Mouse (Mus musculus): ENCODE measurements around the gene Dap3.
"Not testable (repeated sequence)": the region's sequence is repeated elsewhere in the genome, so short reads cannot be mapped to it uniquely, and the experiment has no call there.

Dap3 gene

DNA sequence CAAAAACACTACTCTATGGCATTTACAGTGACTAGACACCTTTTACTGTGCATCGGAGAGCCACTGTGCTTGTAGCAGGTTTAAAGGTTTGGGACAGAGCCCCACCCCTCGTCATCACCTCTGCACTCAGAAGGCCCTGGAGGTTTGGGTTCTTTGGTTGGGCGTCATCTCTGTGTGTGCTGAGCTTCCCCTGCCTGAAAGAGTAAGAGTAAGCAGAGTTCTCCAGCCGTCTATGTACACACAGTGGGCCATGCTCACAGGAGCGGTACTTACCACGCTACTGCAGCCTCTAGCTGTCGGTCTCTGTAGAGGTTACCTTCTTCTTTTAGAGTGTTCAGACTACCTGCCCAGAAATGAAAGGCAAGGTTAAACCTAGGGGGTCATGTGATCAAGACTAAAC lies 38.4 kb downstream of the Dap3 start:
- no peak for DNase-seq

DNA sequence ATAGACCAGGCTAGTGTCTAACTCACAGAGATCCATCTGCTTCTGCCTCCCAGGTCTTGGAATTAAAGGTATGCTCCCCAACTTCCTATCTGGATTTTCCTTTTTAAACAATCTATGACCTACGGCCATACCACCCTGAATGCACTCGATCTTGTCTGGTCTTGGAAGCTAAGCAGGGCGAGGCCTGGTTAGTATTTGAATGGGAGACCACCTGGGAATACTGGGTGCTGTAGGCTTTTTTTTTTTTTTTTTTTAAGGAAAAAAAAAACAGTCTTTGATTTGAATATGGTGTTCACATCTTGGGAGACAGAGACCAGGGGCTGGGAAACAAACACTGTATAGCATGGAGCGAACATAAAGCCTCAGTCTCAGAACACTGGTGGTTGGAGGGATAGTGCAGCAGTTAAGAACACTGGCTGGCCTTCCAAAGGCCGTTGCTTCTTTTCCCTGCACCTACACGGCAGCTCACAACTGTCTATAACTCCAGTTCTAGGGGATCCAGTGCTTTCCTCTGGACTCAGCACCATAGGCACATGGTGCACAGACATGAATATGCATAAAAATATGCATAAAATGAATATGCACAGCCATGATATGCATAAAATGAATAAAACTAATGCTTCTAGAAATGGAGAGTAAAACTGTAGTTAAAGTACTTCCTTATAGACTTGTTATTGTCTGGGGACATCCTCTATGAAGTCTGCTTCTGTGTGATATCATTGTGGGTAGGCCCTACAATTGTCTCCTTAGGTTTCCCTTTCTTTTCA lies 44.4 kb downstream of the Dap3 start:
- no peak for DNase-seq

DNA sequence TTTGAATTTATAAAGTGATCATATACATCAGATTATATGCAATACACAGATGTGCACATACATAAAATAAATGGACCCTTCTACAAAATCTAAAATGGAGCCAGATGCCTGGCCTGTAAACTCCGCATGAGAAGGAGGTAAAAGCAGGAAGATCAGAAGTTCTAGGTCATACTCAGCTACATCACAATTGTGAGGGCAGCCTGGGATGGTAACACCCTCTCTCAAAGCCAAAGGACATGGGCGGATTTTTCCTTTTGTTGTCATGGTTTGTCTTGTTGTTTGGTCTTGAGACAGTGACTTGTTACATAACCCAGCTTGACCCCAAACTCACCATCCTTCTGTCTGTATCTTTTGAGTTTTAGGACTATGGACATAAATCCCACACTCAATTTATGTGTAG lies 45.2 kb downstream of the Dap3 start:
- no peak for DNase-seq

DNA sequence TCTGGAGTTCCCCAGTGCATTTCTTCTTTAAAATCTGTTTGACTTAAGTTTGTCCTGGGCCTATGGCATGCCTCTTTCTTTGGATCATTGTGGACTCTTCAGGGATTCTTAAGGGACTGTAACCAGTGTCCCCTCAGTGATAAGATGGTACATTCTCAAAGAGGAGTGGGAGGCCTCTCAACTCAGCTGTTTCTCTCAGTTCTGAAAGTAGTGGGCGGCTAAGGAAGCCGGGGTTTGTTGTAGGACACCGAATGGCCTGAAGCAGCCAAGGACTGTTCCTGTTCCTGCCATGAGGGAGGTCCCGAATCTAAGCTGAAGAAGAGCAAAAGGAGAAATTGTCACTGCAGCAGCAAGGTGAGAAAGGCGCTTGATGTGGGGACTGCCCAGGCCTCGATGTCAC lies 45.8 kb downstream of the Dap3 start:
- DNase-seq, result no peak

DNA sequence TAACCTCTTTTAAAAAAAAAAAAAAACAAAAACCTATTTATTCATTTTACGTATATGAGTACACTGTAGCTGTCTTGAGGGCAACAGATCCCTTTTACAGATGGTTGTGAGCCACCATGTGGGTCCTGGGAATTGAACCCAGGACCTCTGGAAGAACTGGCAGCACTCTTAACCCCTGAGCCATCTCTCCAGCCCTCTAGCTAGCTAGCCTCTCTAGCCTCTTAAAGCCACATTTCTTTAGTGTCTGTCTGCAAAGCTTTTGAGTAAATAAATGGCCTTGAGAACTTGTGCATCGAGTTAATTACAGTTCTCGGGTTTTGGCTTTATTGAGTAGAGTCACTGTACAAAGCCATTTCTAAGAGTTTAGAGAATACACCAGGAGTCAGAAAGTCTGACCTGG lies 46.2 kb downstream of the Dap3 start:
- DNase-seq, result no peak

DNA sequence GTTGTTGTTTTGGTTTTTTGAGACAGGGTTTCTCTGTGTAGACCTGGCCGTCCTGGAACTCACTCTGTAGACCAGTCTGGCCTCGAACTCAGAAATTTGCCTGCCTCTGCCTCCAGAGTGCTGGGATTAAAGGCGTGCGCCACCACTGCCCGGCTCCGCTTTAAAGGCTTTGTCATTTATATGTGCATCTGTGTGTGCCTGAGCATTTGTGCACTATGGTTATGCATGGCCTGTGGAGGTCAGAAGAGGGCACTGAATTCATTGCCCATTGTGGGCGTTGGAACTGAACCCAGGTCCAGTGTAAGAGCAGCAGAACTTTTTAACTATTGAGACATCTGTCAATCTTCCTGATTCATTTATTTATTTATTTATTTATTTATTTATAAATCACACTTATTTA lies 58.0 kb downstream of the Dap3 start:
- DNase-seq, result not testable (repeated sequence)

DNA sequence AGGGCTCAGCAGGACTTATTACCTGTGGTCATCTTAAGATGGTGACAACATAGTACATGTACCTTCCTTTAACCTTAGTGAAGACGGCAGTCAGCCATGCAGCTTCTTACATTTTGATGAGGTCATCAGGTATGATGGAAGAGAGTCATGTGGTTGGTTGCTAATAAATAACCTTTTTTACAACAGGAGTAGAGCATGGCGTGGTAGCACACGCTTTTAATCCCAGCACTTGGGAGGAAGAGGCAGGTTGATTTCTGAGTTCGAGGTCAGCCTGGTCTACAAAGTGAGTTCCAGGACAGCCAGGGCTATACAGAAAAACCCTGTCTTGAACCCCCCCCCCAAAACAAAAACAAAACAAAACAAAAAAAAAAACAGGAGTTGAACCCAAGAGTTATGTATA lies 68.4 kb downstream of the Dap3 start:
- not testable (repeated sequence) for DNase-seq

All from retina, postnatal 1 day (tissue).